Mouse (Mus musculus): ENCODE data around the gene Sin3a.

Sin3a gene

DNA sequence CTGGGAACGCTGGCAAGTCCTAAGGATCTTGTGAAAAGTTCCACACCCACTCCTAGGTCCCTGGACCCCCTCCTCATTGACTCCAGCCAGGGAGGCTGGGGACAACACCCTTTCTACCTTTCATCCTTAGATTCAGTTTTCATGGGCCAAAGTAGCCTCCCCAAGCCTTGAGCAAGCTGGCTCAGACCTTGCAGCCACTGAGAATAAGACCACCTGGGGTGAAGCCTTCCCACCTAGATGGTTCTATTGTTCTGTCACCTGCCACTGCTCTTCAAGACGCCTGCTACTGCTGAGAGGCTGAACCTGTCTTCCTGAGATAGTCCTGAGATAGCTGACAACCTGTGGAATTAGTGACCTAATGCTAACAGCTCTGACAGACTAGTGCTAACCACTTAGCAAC, 91.3 kb downstream of the Sin3a start:
- in situ Hi-C loops (cut with MboI; ENCODE audit: low sequenced_read_pairs): no loop called here

DNA sequence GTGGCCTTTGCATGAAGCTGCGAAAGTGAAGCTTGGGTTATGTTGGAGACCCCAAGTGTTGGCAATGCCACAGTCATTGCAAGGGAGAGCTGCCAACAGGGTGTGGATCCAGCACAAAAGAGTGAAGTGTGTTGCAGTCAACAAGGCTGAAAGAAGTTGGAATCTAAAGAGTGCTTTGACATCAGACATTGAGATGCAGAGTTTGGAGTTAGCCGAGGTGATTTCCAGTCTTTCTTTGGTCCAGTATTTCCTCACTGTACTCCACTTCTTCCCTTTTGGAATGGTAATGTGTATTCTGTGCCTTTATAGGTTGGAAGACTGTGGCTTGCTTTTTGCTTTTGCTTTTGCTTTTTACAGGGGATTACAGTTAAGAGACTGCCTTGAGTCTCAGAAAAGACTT, 94.3 kb downstream of the Sin3a start:
- in situ Hi-C loops (cut with MboI; ENCODE audit: low sequenced_read_pairs): no loop called here

- in situ Hi-C loops (cut with MboI; ENCODE audit: low sequenced_read_pairs): no loop called here
Measured at GRCm38 (mm10) chr9:57168411-57168810, 96.6 kb downstream of the Sin3a start.

Data from CH12F3 (cell line).